Mouse (Mus musculus) stomach, embryonic 16.5 days (tissue): ENCODE data around the gene Bhlhe41. TPM values are rescaled to one million over a fixed set of nuclear protein-coding genes. Genes with fewer than 3 reads are reported as not detected.
A peak's percentile ranks its signal among the peaks of the same experiment; 100 is the strongest.

ENCODE experiments used
- ATAC-seq: fragments of 200-750 bp; cut with Nextera tagmentation; 2 replicates; pipeline ENCODE4 v1.8.0; 2017; ENCODE audit warnings: moderate number of reproducible peaks, moderate TSS enrichment; ENCODE audit not compliant: insufficient read depth, low FRiP score
- H3K27ac ChIP-seq: fragments of 300-500 bp; sonication (generic); 2 replicates; pipeline ENCODE4 v1.5.1; 2014; ENCODE audit warnings: low read length
- H3K27me3 ChIP-seq: fragments of 300-500 bp; sonication (generic); 2 replicates; pipeline ENCODE4 v1.6.1; 2014; ENCODE audit warnings: low read length, control low read depth, mixed read lengths; ENCODE audit not compliant: control insufficient read depth, insufficient read depth
- H3K36me3 ChIP-seq: fragments of 300-500 bp; sonication (generic); 2 replicates; pipeline ENCODE4 v1.6.1; 2014; ENCODE audit warnings: low read length; ENCODE audit not compliant: control insufficient read depth, insufficient read depth
- H3K4me1 ChIP-seq: fragments of 300-500 bp; sonication (generic); 2 replicates; pipeline ENCODE4 v1.6.1; 2014; ENCODE audit warnings: low read length, control low read depth, mixed read lengths; ENCODE audit not compliant: control insufficient read depth, insufficient read depth
- H3K4me2 ChIP-seq: fragments of 300-500 bp; sonication (generic); 2 replicates; pipeline ENCODE4 v1.6.1; 2014; ENCODE audit warnings: low read depth, low read length, mixed read lengths
- H3K4me3 ChIP-seq: fragments of 300-500 bp; sonication (generic); replicated peaks from 2 replicates; pipeline ENCODE4 v1.5.1; 2014; ENCODE audit warnings: mild to moderate bottlenecking, low read length
- H3K9ac ChIP-seq: fragments of 300-500 bp; sonication (generic); 2 replicates; pipeline ENCODE4 v1.6.1; 2014; ENCODE audit warnings: low read length
- H3K9me3 ChIP-seq: fragments of 300-500 bp; sonication (generic); replicated peaks from 2 replicates; pipeline ENCODE4 v1.6.1; 2016; ENCODE audit warnings: low read length, control low read depth; ENCODE audit not compliant: control insufficient read depth
- WGBS: fragments of 180-500 bp; shearing (Covaris S2); extraction: QIAGEN DNeasy Blood & Tissue Kit; methylation state at CpG from one replicate; pipeline ENCODE4 v1.1.7; 2014; 5-methylcytosine and 5-hydroxymethylcytosine counted together
- polyA plus RNA-seq: library from polyadenylated mRNA; unstranded; fragments of >200 nt; fragmentation: Nextera tagmentation; extraction: Ambion mirVana; gene quantifications from 2 replicates; pipeline ENCODE4 v1.2.1, GENCODE M21; 2015

Gene Bhlhe41
- 1.7 and 2.0 TPM in 2 replicates for polyA plus RNA-seq

- Histone ChIP-seq H3K4me1 (peaks cover 4% of the 10 kb centered on the region), H3K36me3 (no peaks in the 10 kb centered on the region), H3K27me3 (peaks cover 44% of the 10 kb centered on the region), H3K4me3 (peak within 1 kb of the TSS; percentile 59), H3K4me2 (peak within 1 kb of the TSS; percentile 94), H3K9me3 (no peaks in the 10 kb centered on the region), H3K9ac (peak within 1 kb of the TSS; percentile 62), H3K27ac (no peak within 1 kb of the TSS)
- peak; percentile 52; the same call in 1 of the 2 replicates for ATAC-seq
- 1% methylated on average over 55 of the region's 57 CpGs for WGBS
Observed at GRCm38 (mm10) chr6:145865289-145865885, at the start of gene Bhlhe41. Gene Bhlhe41 (minus strand): TSS chr6:145865558.

GRCm38 (mm10) chr6:145912232-145912631 is 46.9 kb upstream of the Bhlhe41 start:
- ATAC-seq = no peak
- Histone ChIP-seq H3K9ac (no peak overlapping the region), H3K9me3 (no peaks in the 10 kb centered on the region), H3K4me2 (no peak overlapping the region), H3K4me3 (no peak overlapping the region), H3K27ac (no peak overlapping the region), H3K4me1 (no peaks in the 10 kb centered on the region), H3K27me3 (no peaks in the 10 kb centered on the region; the same call in 1 of the 2 replicates), H3K36me3 (no peaks in the 10 kb centered on the region)

GRCm38 (mm10) chr6:145910469-145911426 is 45.4 kb upstream of the Bhlhe41 start:
- Histone ChIP-seq H3K4me3 (no peak overlapping the region), H3K4me2 (no peak overlapping the region), H3K27me3 (no peaks in the 10 kb centered on the region; the same call in 1 of the 2 replicates), H3K9me3 (no peaks in the 10 kb centered on the region), H3K27ac (no peak overlapping the region), H3K36me3 (no peaks in the 10 kb centered on the region), H3K4me1 (no peaks in the 10 kb centered on the region), H3K9ac (no peak overlapping the region)
- 75% methylated on average over 3 of the region's 3 CpGs for WGBS
- no peak for ATAC-seq

- H3K4me3 ChIP-seq = no peak overlapping the region
- H3K9me3 ChIP-seq = no peaks in the 10 kb centered on the region
Observed at GRCm38 (mm10) chr6:145909943-145910342, 44.6 kb upstream of the Bhlhe41 start.

GRCm38 (mm10) chr6:145906096-145906890 is 40.9 kb upstream of the Bhlhe41 start:
- no peak for ATAC-seq
- H3K9ac ChIP-seq = no peak overlapping the region
- no peaks in the 10 kb centered on the region; the same call in 1 of the 2 replicates for H3K27me3 ChIP-seq
- no peak overlapping the region for H3K27ac ChIP-seq
- H3K36me3 ChIP-seq = no peaks in the 10 kb centered on the region
- no peaks in the 10 kb centered on the region for H3K9me3 ChIP-seq
- no peak overlapping the region for H3K4me2 ChIP-seq
- no peaks in the 10 kb centered on the region for H3K4me1 ChIP-seq
- WGBS = 63% methylated on average over 7 of the region's 7 CpGs
- H3K4me3 ChIP-seq = no peak overlapping the region

More at GRCm38 (mm10) chr6:145909943-145910342, 44.6 kb upstream of the Bhlhe41 start:
- no peak overlapping the region for H3K9ac ChIP-seq
- H3K27ac ChIP-seq = no peak overlapping the region
- ATAC-seq = no peak
- no peaks in the 10 kb centered on the region; the same call in 1 of the 2 replicates for H3K27me3 ChIP-seq
- no peaks in the 10 kb centered on the region for H3K4me1 ChIP-seq
- no peak overlapping the region for H3K4me2 ChIP-seq
- 72% methylated on average over 4 of the region's 4 CpGs for WGBS
- no peaks in the 10 kb centered on the region for H3K36me3 ChIP-seq

- Histone ChIP-seq H3K4me1 (no peaks in the 10 kb centered on the region), H3K4me2 (no peak overlapping the region), H3K4me3 (no peak overlapping the region), H3K27me3 (no peaks in the 10 kb centered on the region; the same call in 1 of the 2 replicates), H3K9me3 (no peaks in the 10 kb centered on the region), H3K9ac (no peak overlapping the region), H3K27ac (no peak overlapping the region), H3K36me3 (no peaks in the 10 kb centered on the region)
- ATAC-seq = no peak
- 74% methylated on average over 5 of the region's 5 CpGs for WGBS
Observed at GRCm38 (mm10) chr6:145904616-145905015, 39.3 kb upstream of the Bhlhe41 start.

- no peak overlapping the region for H3K9ac ChIP-seq
- no peaks in the 10 kb centered on the region for H3K36me3 ChIP-seq
- H3K27ac ChIP-seq = no peak overlapping the region
- H3K9me3 ChIP-seq = no peaks in the 10 kb centered on the region
- 90% methylated on average over 5 of the region's 5 CpGs for WGBS
- no peaks in the 10 kb centered on the region for H3K4me1 ChIP-seq
- H3K27me3 ChIP-seq = no peaks in the 10 kb centered on the region; the same call in 1 of the 2 replicates
- no peak overlapping the region for H3K4me3 ChIP-seq
- H3K4me2 ChIP-seq = no peak overlapping the region
- no peak for ATAC-seq
Observed at GRCm38 (mm10) chr6:145904169-145904568, 38.8 kb upstream of the Bhlhe41 start.

- H3K9me3 ChIP-seq = no peaks in the 10 kb centered on the region
- no peaks in the 10 kb centered on the region for H3K27me3 ChIP-seq
- H3K4me3 ChIP-seq = no peak overlapping the region
- no peaks in the 10 kb centered on the region for H3K36me3 ChIP-seq
- 61% methylated on average over 8 of the region's 8 CpGs for WGBS
- H3K4me1 ChIP-seq = no peaks in the 10 kb centered on the region
- no peak for ATAC-seq
- no peak overlapping the region for H3K9ac ChIP-seq
- no peak overlapping the region for H3K27ac ChIP-seq
- no peak overlapping the region for H3K4me2 ChIP-seq
Observed at GRCm38 (mm10) chr6:145894669-145895342, 29.4 kb upstream of the Bhlhe41 start.
